Mouse (Mus musculus) left cerebral cortex, adult 2 months (tissue): ENCODE results near the gene Rps6kc1. TPM values are rescaled to one million over a fixed set of nuclear protein-coding genes. Genes with fewer than 3 reads are reported as not detected.

Experiments used
- DNase-seq, 2 experiments: peaks; one replicate each; pipeline ENCODE4 v3.0.0; 2021 to 2022; ENCODE audit warnings: low spot score in 2 of 2, mixed read lengths in 1 of 2; ENCODE audit errors: extremely low spot score in 1 of 2
- H3K27ac ChIP-seq: fragments of 200-600 bp; 2 replicates; pipeline ENCODE4 v1.8.1; 2022
- H3K4me3 ChIP-seq: fragments of 200-600 bp; 2 replicates; pipeline ENCODE4 v1.8.1; 2022
- CTCF ChIP-seq: fragments of 200-600 bp; IDR thresholded peaks from 2 replicates; pipeline ENCODE4 v1.8.1; 2022; ENCODE audit warnings: antibody characterized with exemption, mild to moderate bottlenecking, moderate library complexity
- intact Hi-C: fragments of 180-260 bp; cut with DNase I; formaldehyde crosslinking; loops from one replicate; pipeline ENCODE4 v1.15.1; 2025
- total RNA-seq, 2 experiments: library from RNA; stranded (reverse); gene quantifications; 2 replicates each; pipeline ENCODE4 v1.2.3; 2021

Gene Rps6kc1
- total RNA-seq, 2 experiments from 2014 or later = 111 to 117 TPM

- intact Hi-C loops = no loop called here
These were observed 85.0 kb downstream of the Rps6kc1 start for GRCm38 (mm10) chr1:190826486-190827034.

GRCm38 (mm10) chr1:190823745-190824144, 87.8 kb downstream of the Rps6kc1 start:
- intact Hi-C loops = no loop called here
- TF ChIP-seq CTCF = no peak

More at GRCm38 (mm10) chr1:190826486-190827034, 85.0 kb downstream of the Rps6kc1 start:
- DNase-seq = no peak
- Histone ChIP-seq H3K27ac (no peak overlapping the region), H3K4me3 (no peak overlapping the region)
- no peak for TF ChIP-seq CTCF

GRCm38 (mm10) chr1:190816141-190816540, 95.4 kb downstream of the Rps6kc1 start:
- no peak for DNase-seq
- no peak for TF ChIP-seq CTCF
- intact Hi-C loops = no loop called here
- Histone ChIP-seq H3K27ac (no peak overlapping the region), H3K4me3 (no peak overlapping the region)

More at GRCm38 (mm10) chr1:190823745-190824144, 87.8 kb downstream of the Rps6kc1 start:
- DNase-seq = no peak
- Histone ChIP-seq H3K27ac (no peak overlapping the region), H3K4me3 (no peak overlapping the region)

GRCm38 (mm10) chr1:190810408-190810807, 101.2 kb downstream of the Rps6kc1 start:
- Histone ChIP-seq H3K27ac (no peak overlapping the region), H3K4me3 (no peak overlapping the region)
- no peak for TF ChIP-seq CTCF
- DNase-seq = no peak
- intact Hi-C loops = no loop called here

GRCm38 (mm10) chr1:190808766-190809221, 102.8 kb downstream of the Rps6kc1 start:
- no peak for DNase-seq
- peak overlapping the region; percentile 6; the same call in 1 of the 2 replicates for H3K27ac ChIP-seq
- H3K4me3 ChIP-seq = no peak overlapping the region
- intact Hi-C loops = no loop called here
- no peak for TF ChIP-seq CTCF

- DNase-seq = no peak
- intact Hi-C loops = no loop called here
- TF ChIP-seq CTCF = no peak
- no peak overlapping the region for H3K27ac ChIP-seq
- H3K4me3 ChIP-seq = no peak overlapping the region
These were observed 104.8 kb downstream of the Rps6kc1 start for GRCm38 (mm10) chr1:190806817-190807216.

- TF ChIP-seq CTCF = no peak
- DNase-seq = no peak
- Histone ChIP-seq H3K4me3 (no peak overlapping the region), H3K27ac (no peak overlapping the region)
- intact Hi-C loops = no loop called here
These were observed 112.9 kb downstream of the Rps6kc1 start for GRCm38 (mm10) chr1:190798668-190799067.

- H3K27ac ChIP-seq = no peak overlapping the region
- intact Hi-C loops = loop anchor here (2.0 kb wide), 2 partner anchors 751 to 911 kb away; no protein-coding TSS in a partner anchor
- no peak overlapping the region for H3K4me3 ChIP-seq
- no peak for TF ChIP-seq CTCF
- DNase-seq = no peak
These were observed 114.0 kb downstream of the Rps6kc1 start for GRCm38 (mm10) chr1:190797483-190798058.

GRCm38 (mm10) chr1:190796745-190797482, 114.7 kb downstream of the Rps6kc1 start:
- intact Hi-C loops = loop anchor here (2.0 kb wide), 2 partner anchors 750 to 910 kb away; no protein-coding TSS in a partner anchor
- DNase-seq = peak in 1 of 2 experiments; percentile 33
- peak; percentile 86 for TF ChIP-seq CTCF
- Histone ChIP-seq H3K27ac (no peak overlapping the region), H3K4me3 (no peak overlapping the region)

GRCm38 (mm10) chr1:190791638-190792037, 119.9 kb downstream of the Rps6kc1 start:
- Histone ChIP-seq H3K27ac (no peak overlapping the region), H3K4me3 (no peak overlapping the region)
- TF ChIP-seq CTCF = no peak
- DNase-seq = no peak
- intact Hi-C loops = no loop called here

GRCm38 (mm10) chr1:190790720-190791119, 120.8 kb downstream of the Rps6kc1 start:
- intact Hi-C loops = no loop called here
- TF ChIP-seq CTCF = no peak
- Histone ChIP-seq H3K27ac (no peak overlapping the region), H3K4me3 (no peak overlapping the region)
- DNase-seq = no peak

GRCm38 (mm10) chr1:190777660-190778059, 133.9 kb downstream of the Rps6kc1 start:
- H3K4me3 ChIP-seq = no peak overlapping the region
- intact Hi-C loops = no loop called here
- DNase-seq = no peak
- no peak for TF ChIP-seq CTCF
- H3K27ac ChIP-seq = no peak overlapping the region
